Mouse (Mus musculus) embryo, embryonic 10 days (tissue): ENCODE results near the gene Pip4k2b.
"Not testable (repeated sequence)": the region's sequence is repeated elsewhere in the genome, so short reads cannot be mapped to it uniquely, and the experiment has no call there.

Source experiments
- DNase-seq: peaks from one replicate; pipeline ENCODE4 v3.0.0-alpha.2; 2015; ENCODE audit warnings: low spot score

The Pip4k2b gene

GRCm38 (mm10) chr11:97748496-97748895 is 4.0 kb upstream of the Pip4k2b start:
- no peak for DNase-seq

- no peak for DNase-seq
Measured at GRCm38 (mm10) chr11:97747773-97748172, 3.3 kb upstream of the Pip4k2b start.

- no peak for DNase-seq
Measured at GRCm38 (mm10) chr11:97745331-97745721, 822 bp upstream of the Pip4k2b start.

- DNase-seq: peak; percentile 98
Measured at GRCm38 (mm10) chr11:97744718-97745330, 320 bp upstream of the Pip4k2b start.

GRCm38 (mm10) chr11:97743423-97743822 is 1.1 kb downstream of the Pip4k2b start:
- no peak for DNase-seq

GRCm38 (mm10) chr11:97742591-97742990 is 1.9 kb downstream of the Pip4k2b start:
- no peak for DNase-seq

- no peak for DNase-seq
Measured at GRCm38 (mm10) chr11:97742157-97742556, 2.3 kb downstream of the Pip4k2b start.

GRCm38 (mm10) chr11:97740190-97740589 is 4.3 kb downstream of the Pip4k2b start:
- no peak for DNase-seq

GRCm38 (mm10) chr11:97739155-97739554 is 5.3 kb downstream of the Pip4k2b start:
- DNase-seq: no peak

- no peak for DNase-seq
Measured at GRCm38 (mm10) chr11:97738703-97739102, 5.8 kb downstream of the Pip4k2b start.

- no peak for DNase-seq
Measured at GRCm38 (mm10) chr11:97737600-97737999, 6.9 kb downstream of the Pip4k2b start.

- no peak for DNase-seq
Measured at GRCm38 (mm10) chr11:97736645-97737044, 7.9 kb downstream of the Pip4k2b start.

GRCm38 (mm10) chr11:97734810-97735209 is 9.7 kb downstream of the Pip4k2b start:
- DNase-seq: not testable (repeated sequence)

GRCm38 (mm10) chr11:97733689-97734088 is 10.8 kb downstream of the Pip4k2b start:
- peak; percentile 79 for DNase-seq

GRCm38 (mm10) chr11:97728730-97729129 is 15.8 kb downstream of the Pip4k2b start:
- DNase-seq: no peak

- DNase-seq: no peak
Measured at GRCm38 (mm10) chr11:97728311-97728710, 16.2 kb downstream of the Pip4k2b start.

- no peak for DNase-seq
Measured at GRCm38 (mm10) chr11:97723709-97724108, 20.8 kb downstream of the Pip4k2b start.

- no peak for DNase-seq
Measured at GRCm38 (mm10) chr11:97721338-97721737, 23.2 kb downstream of the Pip4k2b start.

- DNase-seq: no peak
Measured at GRCm38 (mm10) chr11:97719041-97719440, 25.5 kb downstream of the Pip4k2b start.

GRCm38 (mm10) chr11:97718281-97718860 is 26.1 kb downstream of the Pip4k2b start:
- DNase-seq: no peak

GRCm38 (mm10) chr11:97717369-97718280 is 26.9 kb downstream of the Pip4k2b start:
- no peak for DNase-seq

- DNase-seq: no peak
Measured at GRCm38 (mm10) chr11:97716021-97716420, 28.5 kb downstream of the Pip4k2b start.
